Mouse (Mus musculus) ovary, adult 10 weeks (tissue): ENCODE results near the gene Peg3. TPM values are rescaled to one million over a fixed set of nuclear protein-coding genes. Genes with fewer than 3 reads are reported as not detected.

Experiments
- polyA plus RNA-seq: library from polyadenylated mRNA; stranded (reverse); fragments of 350-450 nt; fragmentation: Illumina TruSeq; extraction: RNeasy Lipid Tissue Mini Kit (QIAGEN cat#74804); gene quantifications from one replicate; pipeline ENCODE4 v1.2.3, GENCODE M21; 2014

Peg3 gene
- polyA plus RNA-seq = 25.7 TPM

DNA sequence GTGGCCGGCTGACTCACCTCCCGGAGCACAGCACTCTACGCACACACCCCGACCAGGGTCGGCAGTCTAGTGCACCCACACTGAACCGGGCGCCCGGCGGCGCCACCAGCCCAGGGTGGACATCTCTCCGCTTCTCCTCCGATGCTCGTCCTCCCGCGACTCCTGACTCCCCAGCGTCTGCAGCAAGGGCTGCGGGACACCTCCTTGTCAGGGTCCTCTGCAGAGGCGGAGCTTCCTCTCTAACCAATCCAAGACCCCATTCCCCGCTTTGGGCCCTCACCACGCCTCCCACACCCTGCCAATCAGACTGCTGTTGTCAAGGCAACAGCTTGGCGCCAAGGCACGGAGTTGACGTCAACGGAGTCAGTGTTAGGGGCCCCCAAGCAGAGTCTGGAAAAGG is at the start of gene Peg3, which contains the start of gene Usp29:
TSS of gene Peg3 (minus strand) at position 191 of the 400 bp plus-strand sequence.
TSS of gene Usp29 (plus strand) at position 338 of the 400 bp plus-strand sequence.

DNA sequence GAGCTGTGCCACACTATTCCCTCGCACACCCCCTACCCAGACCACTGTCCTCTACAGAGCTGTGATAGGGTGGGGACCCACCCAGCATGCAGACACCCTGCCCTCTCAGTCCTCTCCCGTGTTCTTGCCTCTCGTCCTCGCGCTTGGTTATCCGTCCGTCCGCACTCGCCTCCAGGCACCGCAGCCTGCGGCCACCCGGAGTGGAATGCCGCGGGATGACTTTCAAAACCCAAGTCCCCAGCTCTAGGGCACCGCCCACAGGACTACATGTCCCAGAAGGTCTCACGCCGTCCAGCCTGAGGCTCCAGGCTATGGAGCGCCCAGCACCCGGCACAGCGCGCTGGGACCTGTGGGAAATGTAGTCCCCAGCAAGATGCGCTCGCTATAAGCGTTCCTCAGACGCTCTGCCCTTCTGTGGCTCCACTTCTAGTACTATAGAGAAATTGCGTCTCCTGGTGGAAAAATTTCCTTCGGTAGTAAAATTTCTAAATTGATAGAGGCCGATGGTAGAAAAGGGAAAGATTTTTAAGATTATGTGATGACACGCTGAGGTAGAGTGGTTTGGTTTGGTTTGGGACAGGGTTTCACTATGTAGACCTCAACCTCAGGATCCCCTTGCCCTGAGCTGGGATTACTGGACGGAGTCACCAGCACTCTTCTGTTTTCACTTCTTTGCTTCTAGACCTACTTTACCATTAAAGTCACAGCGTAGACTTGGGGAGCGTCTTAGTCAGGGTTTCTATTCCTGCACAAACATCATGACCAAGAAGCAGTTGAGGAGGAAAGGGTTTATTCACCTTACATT is 33.8 kb downstream of the Peg3 start, which contains the start of gene Zim1:
TSS of gene Zim1 (minus strand) at position 210 of the 805 bp plus-strand sequence.

Other genes starting within 250 kb of the Peg3 start
- not detected for gene Olfr5, start 243.5 kb downstream of the Peg3 start, polyA plus RNA-seq
- not detected for gene Olfr1347, start 230.7 kb downstream of the Peg3 start, polyA plus RNA-seq
- not detected for gene Olfr1348, start 221.7 kb downstream of the Peg3 start, polyA plus RNA-seq
- gene Olfr1349, start 207.5 kb downstream of the Peg3 start, polyA plus RNA-seq = not detected
- not detected for gene Olfr1350, start 165.6 kb downstream of the Peg3 start, polyA plus RNA-seq
- gene Zim1, start 34.0 kb downstream of the Peg3 start, polyA plus RNA-seq = 1.0 TPM
- 1.3 TPM for gene Usp29, start 147 bp upstream of the Peg3 start, polyA plus RNA-seq